Mouse (Mus musculus): ENCODE data around the gene Catsper3.

The Catsper3 gene

GRCm38 (mm10) chr13:55826796-55827678 lies 42.7 kb downstream of the Catsper3 start:
- peak; percentile 39 for DNase-seq (ENCODE audit: inconsistent ontology term)

GRCm38 (mm10) chr13:55827679-55828140 lies 43.3 kb downstream of the Catsper3 start:
- DNase-seq (ENCODE audit: inconsistent ontology term): no peak

- DNase-seq (ENCODE audit: inconsistent ontology term): no peak
These were observed 44.0 kb downstream of the Catsper3 start for GRCm38 (mm10) chr13:55828141-55829017.

GRCm38 (mm10) chr13:55829018-55829655 lies 44.8 kb downstream of the Catsper3 start:
- DNase-seq (ENCODE audit: inconsistent ontology term): no peak

- DNase-seq (ENCODE audit: inconsistent ontology term): no peak
These were observed 45.9 kb downstream of the Catsper3 start for GRCm38 (mm10) chr13:55830081-55830832.

GRCm38 (mm10) chr13:55830833-55831721 lies 46.7 kb downstream of the Catsper3 start:
- DNase-seq (ENCODE audit: inconsistent ontology term): no peak

- no peak for DNase-seq (ENCODE audit: inconsistent ontology term)
These were observed 47.4 kb downstream of the Catsper3 start for GRCm38 (mm10) chr13:55831722-55832160.

- no peak for DNase-seq (ENCODE audit: inconsistent ontology term)
These were observed 48.2 kb downstream of the Catsper3 start for GRCm38 (mm10) chr13:55832602-55833001.

- DNase-seq (ENCODE audit: inconsistent ontology term): no peak
These were observed 49.6 kb downstream of the Catsper3 start for GRCm38 (mm10) chr13:55833921-55834320.

- DNase-seq (ENCODE audit: inconsistent ontology term): no peak
These were observed 50.3 kb downstream of the Catsper3 start for GRCm38 (mm10) chr13:55834667-55835066.

GRCm38 (mm10) chr13:55835548-55836097 lies 51.3 kb downstream of the Catsper3 start:
- DNase-seq (ENCODE audit: inconsistent ontology term): no peak

GRCm38 (mm10) chr13:55836142-55836625 lies 51.8 kb downstream of the Catsper3 start, which contains the start of gene Pitx1:
Gene Pitx1, minus strand, starts transcription at chr13:55836192.
- DNase-seq (ENCODE audit: inconsistent ontology term): no peak

- no peak for DNase-seq (ENCODE audit: inconsistent ontology term)
These were observed 52.7 kb downstream of the Catsper3 start for GRCm38 (mm10) chr13:55836786-55837780.

- DNase-seq (ENCODE audit: inconsistent ontology term): peak; percentile 34
These were observed 55.9 kb downstream of the Catsper3 start for GRCm38 (mm10) chr13:55840223-55840622.

GRCm38 (mm10) chr13:55843700-55844099 lies 59.3 kb downstream of the Catsper3 start:
- DNase-seq (ENCODE audit: inconsistent ontology term): no peak

GRCm38 (mm10) chr13:55847805-55848204 lies 63.4 kb downstream of the Catsper3 start:
- DNase-seq (ENCODE audit: inconsistent ontology term): no peak

- DNase-seq (ENCODE audit: inconsistent ontology term): no peak
These were observed 64.3 kb downstream of the Catsper3 start for GRCm38 (mm10) chr13:55848604-55849190.

- no peak for DNase-seq (ENCODE audit: inconsistent ontology term)
These were observed 66.4 kb downstream of the Catsper3 start for GRCm38 (mm10) chr13:55850726-55851125.
